Mouse (Mus musculus) cerebellum, adult 18-20 months (tissue): Measurements from ENCODE around the gene Dtwd1.
"Not testable (repeated sequence)": the region's sequence is repeated elsewhere in the genome, so short reads cannot be mapped to it uniquely, and the experiment has no call there.

Source experiments
- DNase-seq, 2 experiments: peaks; one replicate each; pipeline ENCODE4 v3.0.0; 2021

Gene Dtwd1

GRCm38 (mm10) chr2:126151855-126152571 lies at the start of gene Dtwd1, which contains the start of gene Fam227b:
Gene Dtwd1, plus strand, starts transcription at chr2:126152141.
Gene Fam227b, minus strand, starts transcription at chr2:126152004.
- peak; percentile 98 for DNase-seq

- DNase-seq, result no peak
These were observed 4.2 kb upstream of the Dtwd1 start for GRCm38 (mm10) chr2:126147723-126148122.

- DNase-seq, result no peak
These were observed 13.5 kb downstream of the Dtwd1 start for GRCm38 (mm10) chr2:126165277-126166018.

- no peak for DNase-seq
These were observed 14.4 kb downstream of the Dtwd1 start for GRCm38 (mm10) chr2:126166335-126166734.

- DNase-seq, result no peak
These were observed 15.1 kb downstream of the Dtwd1 start for GRCm38 (mm10) chr2:126166848-126167617.

- no peak for DNase-seq
These were observed 19.5 kb downstream of the Dtwd1 start for GRCm38 (mm10) chr2:126171427-126171826.

- no peak for DNase-seq
These were observed 39.4 kb downstream of the Dtwd1 start for GRCm38 (mm10) chr2:126191306-126191705.

- no peak for DNase-seq
These were observed 40.2 kb downstream of the Dtwd1 start for GRCm38 (mm10) chr2:126192129-126192528.

- DNase-seq, result no peak
These were observed 43.9 kb downstream of the Dtwd1 start for GRCm38 (mm10) chr2:126195631-126196356.

- DNase-seq, result no peak
These were observed 47.0 kb downstream of the Dtwd1 start for GRCm38 (mm10) chr2:126198971-126199370.

GRCm38 (mm10) chr2:126211011-126211680 lies 59.2 kb downstream of the Dtwd1 start:
- no peak for DNase-seq

- DNase-seq, result not testable (repeated sequence)
These were observed 62.9 kb downstream of the Dtwd1 start, which contains the start of gene Gm17555 for GRCm38 (mm10) chr2:126214800-126215199. Gene Gm17555, plus strand, starts transcription at chr2:126215100.
